Mouse (Mus musculus): ENCODE measurements around the gene Cfap97d2.
A peak's percentile ranks its signal among the peaks of the same experiment; 100 is the strongest.

Cfap97d2 gene

DNA sequence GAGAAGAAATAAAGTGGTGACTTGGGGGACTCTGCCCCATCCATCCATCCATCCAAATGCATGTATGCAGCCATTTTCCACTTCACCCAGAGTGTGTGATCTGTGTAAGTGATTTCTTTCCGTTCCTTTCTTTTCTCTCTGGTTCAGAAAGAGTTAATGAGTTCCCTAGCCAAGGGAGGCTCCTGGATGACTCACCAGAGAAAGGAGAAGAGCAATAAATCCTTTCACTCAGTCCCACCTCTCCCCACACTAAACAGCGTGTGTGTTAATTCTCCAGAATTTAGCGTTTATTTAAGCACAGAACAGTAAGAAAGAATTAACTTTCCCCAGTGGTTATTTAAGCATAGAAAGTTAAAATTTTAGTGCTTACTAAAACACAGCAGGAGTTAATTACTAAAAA is 41.9 kb downstream of the Cfap97d2 start:
- DNase-seq (ENCODE audit: low spot score) = no peak

- peak; percentile 83 for DNase-seq (ENCODE audit: low spot score)
Observed at GRCm38 (mm10) chr8:13753680-13754079, 48.0 kb downstream of the Cfap97d2 start.

DNA sequence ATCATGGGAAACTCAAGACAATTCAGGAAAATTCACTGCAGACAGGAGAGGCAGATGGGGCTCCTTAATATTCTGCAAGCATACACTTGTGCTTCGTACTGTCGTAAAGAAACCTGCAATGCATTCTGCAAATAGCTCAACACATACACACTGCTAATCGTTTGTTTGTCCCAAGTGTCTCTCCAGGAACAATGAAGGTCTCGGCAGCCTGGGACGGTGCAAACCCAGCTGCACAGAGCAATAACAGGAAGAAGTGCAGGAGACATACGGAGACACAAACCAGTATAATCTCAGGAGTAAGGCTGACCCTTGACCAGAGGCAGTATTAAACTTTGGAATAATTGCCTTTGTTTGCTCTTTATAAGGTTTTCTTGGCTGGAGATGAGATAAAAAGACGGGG is 50.8 kb downstream of the Cfap97d2 start:
- no peak for DNase-seq (ENCODE audit: low spot score)

GRCm38 (mm10) chr8:13756982-13757804 is 51.5 kb downstream of the Cfap97d2 start, which contains the start of gene Cdc16:
TSS of gene Cdc16 (plus strand) at chr8:13757676.
- DNase-seq (ENCODE audit: low spot score) = peak; percentile 95

DNA sequence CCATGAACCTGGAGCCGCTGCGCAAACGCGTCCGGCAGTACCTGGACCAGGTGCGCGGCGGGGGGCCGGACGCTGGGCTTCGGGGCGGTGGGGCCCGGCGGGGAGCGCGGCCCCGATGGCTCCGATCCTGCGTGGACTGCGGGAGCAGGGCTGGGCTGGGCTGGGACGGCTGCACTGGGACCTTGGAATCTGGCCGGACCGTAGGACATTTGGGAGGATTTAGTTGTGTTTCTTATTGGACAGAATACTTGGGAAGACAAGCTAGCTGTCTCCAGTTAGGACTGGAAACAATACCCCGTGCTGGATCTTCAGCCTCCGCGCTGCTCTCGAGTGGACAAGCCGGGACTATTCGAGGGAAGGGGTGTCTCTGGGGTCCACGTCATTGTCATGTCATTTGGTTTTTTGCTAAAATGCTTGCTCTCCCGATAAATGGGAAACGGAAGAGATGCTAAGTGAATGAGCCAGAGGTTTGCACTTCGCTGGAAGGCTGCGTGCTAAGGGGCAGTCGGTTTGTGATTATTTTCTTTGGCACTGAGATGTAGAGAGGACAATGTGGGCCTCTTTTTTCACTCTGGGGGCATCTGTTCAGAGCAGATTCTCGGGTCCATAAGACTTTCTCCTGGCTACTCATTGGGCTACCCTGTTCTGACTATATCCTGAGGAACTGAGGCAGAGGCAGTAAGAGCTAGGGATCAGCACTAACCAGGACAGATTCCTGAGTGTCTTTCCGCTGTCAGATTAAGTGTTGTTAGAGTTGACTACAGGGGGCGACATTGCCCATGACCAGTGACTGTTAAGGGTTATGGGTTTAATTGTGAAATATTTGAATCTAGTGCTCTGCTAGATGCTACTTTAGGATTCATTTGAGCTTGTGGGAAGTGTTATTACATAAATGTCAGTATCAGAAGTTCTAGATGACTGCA is 52.4 kb downstream of the Cfap97d2 start:
- peak; percentile 78 for DNase-seq (ENCODE audit: low spot score)

DNA sequence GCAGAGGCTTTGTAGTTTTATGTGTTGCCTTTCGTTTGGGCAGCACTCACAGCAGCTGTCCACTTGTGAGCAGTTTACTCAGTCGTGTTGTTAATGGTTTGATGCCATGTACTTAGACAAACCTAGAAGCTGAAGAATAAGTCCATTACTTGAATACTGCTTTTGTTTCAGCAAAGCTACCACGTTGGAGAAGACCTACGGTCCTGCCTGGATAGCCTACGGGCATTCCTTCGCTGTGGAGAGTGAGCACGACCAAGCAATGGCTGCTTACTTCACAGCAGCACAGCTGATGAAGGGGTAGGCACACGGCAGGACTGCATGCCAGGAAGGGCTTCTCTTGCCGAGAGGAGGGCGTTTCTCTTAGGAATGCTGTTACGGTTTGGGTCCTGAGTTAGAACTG is 63.5 kb downstream of the Cfap97d2 start:
- DNase-seq (ENCODE audit: low spot score) = no peak

DNA sequence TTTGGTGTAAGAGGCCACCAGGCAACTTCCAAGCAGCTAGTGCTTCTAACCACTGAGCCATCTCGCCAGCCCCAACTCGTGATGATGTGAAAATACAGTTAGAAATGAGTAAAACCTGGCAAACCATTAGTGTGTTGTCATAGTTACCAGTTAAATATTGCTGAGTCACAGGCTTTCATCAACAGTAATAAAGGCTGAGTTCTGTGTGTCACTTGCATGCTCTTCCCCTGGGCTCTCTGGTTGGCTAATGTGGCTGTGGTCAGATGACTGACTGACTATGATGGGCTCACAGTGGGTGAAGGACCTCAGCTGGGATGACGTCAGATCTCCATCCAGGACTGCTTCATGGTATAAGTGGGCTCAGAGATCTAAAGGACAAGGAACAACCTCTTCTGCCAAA is 74.8 kb downstream of the Cfap97d2 start:
- DNase-seq (ENCODE audit: low spot score) = no peak

DNA sequence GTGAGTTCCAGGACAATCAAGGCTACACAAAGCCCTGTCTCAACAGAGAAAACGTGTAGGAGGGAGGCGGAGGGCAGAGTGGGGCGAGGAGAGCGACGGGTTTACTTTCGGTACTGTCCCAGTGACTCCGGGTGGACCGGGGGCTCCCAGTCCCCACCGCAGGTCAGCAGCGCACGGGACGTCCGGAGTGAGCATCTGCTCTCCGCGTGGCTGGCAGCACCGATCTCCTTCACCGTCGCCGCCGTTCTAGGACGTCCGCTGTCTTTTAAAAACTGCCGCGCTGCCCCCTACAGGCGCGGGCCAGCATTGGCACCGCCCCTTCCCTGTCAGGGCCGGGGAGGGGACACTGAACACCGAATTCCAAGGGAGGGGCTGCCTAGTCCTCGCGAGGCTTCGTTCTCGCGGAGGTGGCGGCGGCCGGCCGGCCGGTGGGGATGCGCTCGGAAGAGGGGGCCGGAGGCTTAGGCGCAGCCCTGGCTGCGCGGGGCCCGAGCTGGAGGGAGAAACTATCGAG is 79.6 kb downstream of the Cfap97d2 start, which contains the start of gene Upf3a:
Upf3a (plus strand) TSS at position 366 of the 514 bp plus-strand sequence.
- DNase-seq (ENCODE audit: low spot score) = peak; percentile 94

DNA sequence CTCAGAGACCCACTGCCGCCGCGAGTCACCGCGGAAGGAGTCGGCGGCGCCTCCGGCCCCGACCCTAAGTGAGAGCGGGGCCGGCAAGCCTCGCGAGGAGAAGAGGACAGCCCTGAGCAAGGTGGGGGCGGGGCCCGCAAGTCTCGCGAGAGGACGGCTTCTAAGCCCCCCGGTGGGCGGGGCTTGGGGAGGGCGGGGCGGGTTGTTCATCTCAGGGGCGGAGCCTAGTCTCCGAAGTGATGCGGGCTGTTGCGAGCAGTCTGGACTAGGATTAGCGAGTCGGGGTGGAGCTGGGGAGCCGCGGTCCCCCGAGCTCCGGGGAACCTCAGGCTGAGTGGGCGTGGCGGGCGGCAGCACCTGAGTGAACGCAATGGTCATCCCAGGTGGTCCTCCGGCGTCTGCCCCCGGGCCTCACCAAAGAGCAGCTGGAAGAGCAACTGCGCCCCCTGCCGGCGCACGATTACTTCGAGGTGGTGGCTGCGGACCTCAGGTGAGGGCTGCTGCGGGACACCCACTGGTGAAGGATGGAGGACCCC is 80.1 kb downstream of the Cfap97d2 start:
- DNase-seq (ENCODE audit: low spot score) = peak; percentile 95

GRCm38 (mm10) chr8:13789606-13790005 is 83.9 kb downstream of the Cfap97d2 start:
- no peak for DNase-seq (ENCODE audit: low spot score)
